Mouse (Mus musculus): ENCODE measurements around the gene Gdf5.
"Not testable (repeated sequence)": the region's sequence is repeated elsewhere in the genome, so short reads cannot be mapped to it uniquely, and the experiment has no call there.

Gdf5 gene

GRCm38 (mm10) chr2:155940681-155941080 lies 4.5 kb downstream of the Gdf5 start, which contains the start of gene Gm15557:
Gene Gm15557, plus strand, starts transcription at chr2:155940728.
- DNase-seq (ENCODE audit: low spot score): no peak

- no peak for DNase-seq (ENCODE audit: low spot score)
Measured at GRCm38 (mm10) chr2:155939897-155940529, 5.2 kb downstream of the Gdf5 start.

GRCm38 (mm10) chr2:155929531-155930442 lies 15.4 kb downstream of the Gdf5 start, which contains the start of gene Uqcc1:
Gene Uqcc1, minus strand, starts transcription at chr2:155930310.
- peak; percentile 95 for DNase-seq (ENCODE audit: low spot score)

- no peak for DNase-seq (ENCODE audit: low spot score)
Measured at GRCm38 (mm10) chr2:155928711-155929345, 16.3 kb downstream of the Gdf5 start.

GRCm38 (mm10) chr2:155925213-155925612 lies 20.0 kb downstream of the Gdf5 start:
- not testable (repeated sequence) for DNase-seq (ENCODE audit: low spot score)

- no peak for DNase-seq (ENCODE audit: low spot score)
Measured at GRCm38 (mm10) chr2:155923143-155923542, 22.0 kb downstream of the Gdf5 start.

- DNase-seq (ENCODE audit: low spot score): no peak
Measured at GRCm38 (mm10) chr2:155914684-155915083, 30.5 kb downstream of the Gdf5 start.

GRCm38 (mm10) chr2:155903632-155904008 lies 41.5 kb downstream of the Gdf5 start:
- no peak for DNase-seq (ENCODE audit: low spot score)

GRCm38 (mm10) chr2:155902989-155903631 lies 42.1 kb downstream of the Gdf5 start:
- DNase-seq (ENCODE audit: low spot score): peak; percentile 17

GRCm38 (mm10) chr2:155895046-155895735 lies 50.0 kb downstream of the Gdf5 start:
- no peak for DNase-seq (ENCODE audit: low spot score)

- no peak for DNase-seq (ENCODE audit: low spot score)
Measured at GRCm38 (mm10) chr2:155894307-155895045, 50.7 kb downstream of the Gdf5 start.

Measured in layer of hippocampus, adult 11-12 months (tissue).